Mouse (Mus musculus): ENCODE measurements at regions not wholly inside any gene's neighbourhood (a gene's known extent, or its start where the extent isn't known, plus 50 kb on each side); places are given as distances from the start of the nearest gene placed in this dataset.

DNA sequence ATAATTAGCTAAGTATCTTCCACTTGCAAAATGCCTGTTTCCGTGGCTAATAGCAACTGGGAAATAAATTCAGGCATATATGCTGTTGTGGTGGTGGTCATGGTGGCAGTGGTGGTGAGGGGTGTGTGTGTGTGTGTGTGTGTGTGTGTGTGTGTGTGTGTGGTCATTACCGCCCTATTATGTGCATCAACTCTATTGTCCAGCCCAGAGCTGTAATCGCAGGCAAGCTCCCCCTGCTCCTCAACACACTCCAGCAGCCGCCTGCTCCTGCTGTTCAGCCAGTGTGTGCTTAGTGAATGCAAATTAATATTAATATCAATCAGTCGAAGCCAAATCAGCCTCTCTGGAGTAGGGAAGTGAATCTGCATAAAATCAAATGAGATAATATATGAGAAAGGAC is 152.9 kb upstream of the Zic3 start:
- no peak for DNase-seq (ENCODE audit: low spot score)

DNA sequence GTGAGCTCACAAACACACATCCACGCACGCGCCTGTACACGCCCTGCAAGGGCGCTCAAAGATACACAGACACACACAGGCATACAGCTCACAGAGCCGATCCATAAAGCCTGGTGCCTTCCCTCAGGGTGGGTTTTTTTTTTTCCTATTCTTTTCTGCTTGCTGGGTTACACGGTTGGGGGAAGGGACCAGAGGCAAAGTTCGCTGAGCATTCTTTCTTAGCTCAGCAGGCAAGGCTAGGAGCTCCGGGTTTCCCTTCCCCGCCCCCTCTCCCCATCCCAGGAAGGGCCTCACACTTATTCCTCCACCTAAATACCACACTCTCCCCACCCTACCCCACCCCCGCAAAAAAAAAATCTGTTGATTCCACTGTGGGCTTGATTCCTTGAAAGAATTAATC is 105.8 kb upstream of the Zic3 start:
- no peak for DNase-seq (ENCODE audit: low spot score)

- DNase-seq (ENCODE audit: low spot score): no peak
Measured at GRCm38 (mm10) chrX:57917441-57918145, 104.9 kb upstream of the Zic3 start.

GRCm38 (mm10) chrX:57918181-57919115 is 104.1 kb upstream of the Zic3 start:
- no peak for DNase-seq (ENCODE audit: low spot score)

- no peak for DNase-seq (ENCODE audit: low spot score)
Measured at GRCm38 (mm10) chrX:57919886-57920285, 102.6 kb upstream of the Zic3 start.

GRCm38 (mm10) chrX:57920376-57920775 is 102.1 kb upstream of the Zic3 start:
- DNase-seq (ENCODE audit: low spot score): no peak

GRCm38 (mm10) chrX:57921294-57921693 is 101.2 kb upstream of the Zic3 start:
- peak; percentile 42 for DNase-seq (ENCODE audit: low spot score)

GRCm38 (mm10) chrX:57921821-57922449 is 100.6 kb upstream of the Zic3 start:
- DNase-seq (ENCODE audit: low spot score): no peak

- DNase-seq (ENCODE audit: low spot score): no peak
Measured at GRCm38 (mm10) chrX:57923836-57924235, 98.7 kb upstream of the Zic3 start.

DNA sequence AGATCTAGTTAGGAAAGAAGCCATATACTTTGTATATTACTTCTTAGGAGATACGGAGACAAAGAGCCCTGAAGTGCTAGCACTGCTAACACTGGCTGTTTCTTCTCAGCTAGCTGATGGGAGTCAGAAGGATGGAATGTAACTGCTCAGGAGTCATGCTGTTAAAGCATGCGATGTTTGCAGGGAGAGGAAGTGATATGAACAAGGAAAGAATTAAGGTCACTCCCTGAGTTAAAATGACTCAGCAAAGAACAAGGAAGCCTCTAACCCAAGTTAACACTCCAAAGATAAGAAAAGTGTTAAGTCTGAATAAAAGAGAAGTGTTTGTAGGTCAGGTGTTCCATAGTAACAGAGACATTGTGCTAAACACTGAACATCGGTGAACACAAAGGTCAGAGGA is 86.9 kb upstream of the Zic3 start:
- no peak for DNase-seq (ENCODE audit: low spot score)

DNA sequence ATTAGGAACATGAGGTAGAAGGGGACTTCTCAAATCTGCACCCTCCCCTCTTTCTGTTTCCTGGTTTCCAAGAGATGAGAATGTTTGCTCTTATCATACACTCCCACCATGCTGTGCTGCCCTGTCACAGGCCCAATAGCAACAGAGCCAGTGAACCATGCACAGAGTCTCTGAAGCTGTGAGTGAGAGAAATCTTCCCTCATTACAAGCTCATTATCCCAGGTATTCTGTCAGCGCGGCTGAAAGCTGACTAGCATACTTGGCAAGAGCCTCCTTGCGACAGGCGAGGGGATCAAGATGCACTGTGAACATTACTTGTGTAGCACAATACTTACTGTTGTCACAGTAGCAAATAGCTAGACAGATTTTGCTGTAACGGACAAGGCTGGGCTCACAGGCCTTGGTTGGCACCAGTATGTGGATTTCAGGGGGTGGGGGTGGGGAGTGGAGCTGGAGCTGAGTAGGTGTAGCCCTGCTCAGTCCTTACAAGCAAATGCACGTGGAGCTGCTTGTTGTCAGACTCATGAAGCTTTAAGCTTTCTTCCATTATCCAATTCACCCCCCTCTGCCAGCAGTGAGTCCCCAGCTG is 84.2 kb upstream of the Zic3 start:
- DNase-seq (ENCODE audit: low spot score): no peak

DNA sequence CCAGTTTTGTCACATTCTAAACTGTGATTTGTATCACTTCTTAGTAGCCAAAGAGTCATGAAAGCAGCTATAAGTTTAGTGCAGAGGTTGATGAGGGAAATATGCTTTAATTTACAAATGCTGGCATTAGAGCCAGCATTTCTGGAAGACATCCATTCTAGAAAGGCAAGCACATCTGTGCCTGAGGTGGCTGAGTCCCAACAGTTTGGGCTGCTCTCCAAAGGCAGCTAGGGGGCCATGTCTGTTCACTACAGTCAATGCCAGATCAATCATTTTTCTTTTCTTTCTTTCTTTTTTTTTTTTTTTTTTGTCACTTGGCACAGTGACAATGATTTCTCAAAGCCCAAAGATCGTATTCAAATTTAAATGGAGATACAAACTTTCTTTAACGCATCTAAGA is 71.6 kb upstream of the Zic3 start:
- no peak for DNase-seq (ENCODE audit: low spot score)

DNA sequence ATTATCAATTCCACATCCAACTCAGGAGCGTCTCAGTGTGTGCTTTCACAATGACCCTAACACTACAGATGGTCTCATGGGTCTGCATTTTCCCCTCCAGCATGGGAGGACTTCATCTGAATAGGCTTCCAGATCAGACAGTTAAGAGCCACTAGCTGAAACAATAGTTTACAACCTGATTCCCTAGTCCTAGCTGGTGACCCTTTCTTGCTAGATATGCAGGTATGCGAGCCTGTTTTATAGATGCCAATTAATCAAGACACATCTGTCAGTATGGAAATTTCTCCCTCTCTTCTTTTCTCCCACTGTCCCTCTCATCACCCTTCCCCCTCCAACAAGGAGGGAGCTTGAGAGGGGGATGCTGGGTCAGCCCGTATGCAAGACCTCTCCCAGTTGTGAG is 71.2 kb upstream of the Zic3 start:
- DNase-seq (ENCODE audit: low spot score): no peak

- DNase-seq (ENCODE audit: low spot score): no peak
Measured at GRCm38 (mm10) chrX:57954594-57955185, 67.8 kb upstream of the Zic3 start.
